Mouse (Mus musculus) intestine, embryonic 16.5 days (tissue): ENCODE data around the gene Phkb. TPM values are rescaled to one million over a fixed set of nuclear protein-coding genes. Genes with fewer than 3 reads are reported as not detected.

ENCODE experiments used
- ATAC-seq: fragments of 200-750 bp; cut with Nextera tagmentation; 2 replicates; pipeline ENCODE4 v1.8.0; 2017; ENCODE audit warnings: moderate TSS enrichment, moderate library complexity
- H3K27ac ChIP-seq: fragments of 300-500 bp; sonication (generic); 2 replicates; pipeline ENCODE4 v1.5.1; 2014; ENCODE audit warnings: mild to moderate bottlenecking, low read length
- H3K27me3 ChIP-seq: fragments of 300-500 bp; sonication (generic); replicated peaks from 2 replicates; pipeline ENCODE4 v1.6.1; 2014; ENCODE audit warnings: low read length, control low read depth, mixed read lengths; ENCODE audit not compliant: control insufficient read depth, insufficient read depth
- H3K36me3 ChIP-seq: fragments of 300-500 bp; sonication (generic); 2 replicates; pipeline ENCODE4 v1.6.1; 2014; ENCODE audit warnings: low read length, control low read depth; ENCODE audit not compliant: control insufficient read depth, insufficient read depth
- H3K4me1 ChIP-seq: fragments of 300-500 bp; sonication (generic); 2 replicates; pipeline ENCODE4 v1.6.1; 2014; ENCODE audit warnings: low read length, control low read depth, mixed read lengths; ENCODE audit not compliant: control insufficient read depth, insufficient read depth
- H3K4me2 ChIP-seq: fragments of 300-500 bp; sonication (generic); 2 replicates; pipeline ENCODE4 v1.6.1; 2014; ENCODE audit warnings: low read depth, low read length, control low read depth
- H3K4me3 ChIP-seq: fragments of 300-500 bp; sonication (generic); 2 replicates; pipeline ENCODE4 v1.5.1; 2014; ENCODE audit warnings: mild to moderate bottlenecking, low read length
- H3K9ac ChIP-seq: fragments of 300-500 bp; sonication (generic); 2 replicates; pipeline ENCODE4 v1.6.1; 2014; ENCODE audit warnings: low read depth, low read length
- H3K9me3 ChIP-seq: fragments of 300-500 bp; sonication (generic); 2 replicates; pipeline ENCODE4 v1.6.1; 2016; ENCODE audit warnings: low read length, control low read depth; ENCODE audit not compliant: control insufficient read depth
- WGBS: fragments of 180-500 bp; shearing (Covaris S2); extraction: QIAGEN DNeasy Blood & Tissue Kit; methylation state at CpG from one replicate; pipeline ENCODE4 v1.1.7; 2014; 5-methylcytosine and 5-hydroxymethylcytosine counted together
- polyA plus RNA-seq: library from polyadenylated mRNA; unstranded; fragments of >200 nt; fragmentation: Nextera tagmentation; extraction: Ambion mirVana; gene quantifications from 2 replicates; pipeline ENCODE4 v1.2.1, GENCODE M21; 2015

The Phkb gene
- polyA plus RNA-seq, 1 experiment from 2014 or later: 26.3 TPM

- Histone ChIP-seq H3K27ac (no peak overlapping the region), H3K4me2 (no peak overlapping the region), H3K4me1 (no peaks in the 10 kb centered on the region), H3K9me3 (no peaks in the 10 kb centered on the region), H3K9ac (no peak overlapping the region), H3K36me3 (no peaks in the 10 kb centered on the region), H3K4me3 (no peak overlapping the region), H3K27me3 (no peaks in the 10 kb centered on the region)
- WGBS: 62% methylated on average over 3 of the region's 3 CpGs
- no peak for ATAC-seq
Measured at GRCm38 (mm10) chr8:85926107-85926506, 85.3 kb downstream of the Phkb start.

DNA sequence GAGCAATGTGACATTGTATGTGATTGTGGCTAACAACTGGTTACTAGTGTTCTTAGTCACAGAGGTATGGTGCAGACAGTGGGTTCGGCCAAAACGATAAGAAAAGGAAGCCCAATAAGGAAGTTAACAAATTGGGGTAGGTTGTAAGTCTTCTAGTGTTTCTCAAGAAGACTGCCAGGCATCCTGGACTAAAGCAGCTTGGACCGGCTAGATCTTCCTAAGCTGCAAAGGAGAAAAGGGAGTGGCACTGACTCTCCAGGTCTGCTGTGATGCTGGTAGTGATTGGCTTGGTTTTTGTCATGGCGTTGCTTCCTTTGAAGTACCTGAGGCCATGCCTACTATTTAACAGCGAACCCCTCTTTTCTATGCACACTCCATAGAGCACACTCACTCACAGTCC, 95.4 kb downstream of the Phkb start:
- Histone ChIP-seq H3K4me2 (no peak overlapping the region), H3K4me1 (no peaks in the 10 kb centered on the region), H3K36me3 (no peaks in the 10 kb centered on the region; the same call in 1 of the 2 replicates), H3K27ac (no peak overlapping the region), H3K4me3 (no peak overlapping the region), H3K9me3 (no peaks in the 10 kb centered on the region), H3K27me3 (no peaks in the 10 kb centered on the region), H3K9ac (no peak overlapping the region)
- no peak for ATAC-seq
- WGBS: 90% methylated on average over 5 of the region's 5 CpGs

GRCm38 (mm10) chr8:85937343-85937742, 96.6 kb downstream of the Phkb start:
- no peak overlapping the region for H3K27ac ChIP-seq
- H3K9ac ChIP-seq: no peak overlapping the region
- H3K4me1 ChIP-seq: no peaks in the 10 kb centered on the region
- 79% methylated on average over 7 of the region's 7 CpGs for WGBS
- H3K4me2 ChIP-seq: no peak overlapping the region
- no peak overlapping the region for H3K4me3 ChIP-seq
- H3K9me3 ChIP-seq: no peaks in the 10 kb centered on the region
- no peak for ATAC-seq
- H3K36me3 ChIP-seq: no peaks in the 10 kb centered on the region; the same call in 1 of the 2 replicates
- H3K27me3 ChIP-seq: no peaks in the 10 kb centered on the region

GRCm38 (mm10) chr8:85944820-85945219, 104.1 kb downstream of the Phkb start:
- Histone ChIP-seq H3K4me2 (no peak overlapping the region), H3K9me3 (no peaks in the 10 kb centered on the region), H3K27ac (no peak overlapping the region), H3K27me3 (no peaks in the 10 kb centered on the region), H3K9ac (no peak overlapping the region), H3K4me3 (no peak overlapping the region), H3K36me3 (no peaks in the 10 kb centered on the region), H3K4me1 (no peaks in the 10 kb centered on the region)
- ATAC-seq: no peak
- WGBS: 98% methylated on average over 5 of the region's 5 CpGs

DNA sequence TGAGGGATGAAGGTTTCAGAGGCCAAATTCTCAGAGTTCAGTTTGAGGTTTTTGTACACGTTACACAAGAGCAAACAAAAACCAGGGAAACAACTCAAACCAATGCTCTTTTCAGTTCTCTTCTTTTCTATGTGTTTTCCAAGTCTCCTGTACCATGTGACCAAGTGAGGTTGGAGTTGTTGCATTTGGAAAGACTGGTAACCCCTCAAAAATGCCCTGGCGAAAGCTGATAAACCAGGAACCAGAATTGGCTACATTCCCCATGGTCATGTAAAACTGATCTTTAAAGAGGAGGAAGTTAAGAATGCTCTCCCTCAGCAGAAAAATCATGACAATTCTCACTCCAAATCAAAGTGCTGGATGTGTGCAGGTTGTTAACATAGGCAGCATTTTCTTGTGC, 117.6 kb downstream of the Phkb start:
- no peak overlapping the region for H3K4me3 ChIP-seq
- no peak overlapping the region for H3K9ac ChIP-seq
- 90% methylated on average over 2 of the region's 2 CpGs for WGBS
- H3K36me3 ChIP-seq: 0 out of 2 replicates have a peak, but pooled peaks cover 3% of the 10 kb centered on the region
- H3K4me2 ChIP-seq: no peak overlapping the region
- H3K9me3 ChIP-seq: no peaks in the 10 kb centered on the region
- H3K27ac ChIP-seq: no peak overlapping the region
- H3K27me3 ChIP-seq: no peaks in the 10 kb centered on the region
- no peak for ATAC-seq
- no peaks in the 10 kb centered on the region for H3K4me1 ChIP-seq

GRCm38 (mm10) chr8:85959880-85960279, 119.1 kb downstream of the Phkb start:
- 0 out of 2 replicates have a peak, but pooled peaks cover 3% of the 10 kb centered on the region for H3K36me3 ChIP-seq
- H3K4me1 ChIP-seq: no peaks in the 10 kb centered on the region
- H3K4me2 ChIP-seq: no peak overlapping the region
- H3K4me3 ChIP-seq: no peak overlapping the region
- no peak overlapping the region for H3K27ac ChIP-seq
- no peak overlapping the region for H3K9ac ChIP-seq
- WGBS: 95% methylated on average over 4 of the region's 4 CpGs
- no peaks in the 10 kb centered on the region for H3K27me3 ChIP-seq
- no peak for ATAC-seq
- H3K9me3 ChIP-seq: no peaks in the 10 kb centered on the region

DNA sequence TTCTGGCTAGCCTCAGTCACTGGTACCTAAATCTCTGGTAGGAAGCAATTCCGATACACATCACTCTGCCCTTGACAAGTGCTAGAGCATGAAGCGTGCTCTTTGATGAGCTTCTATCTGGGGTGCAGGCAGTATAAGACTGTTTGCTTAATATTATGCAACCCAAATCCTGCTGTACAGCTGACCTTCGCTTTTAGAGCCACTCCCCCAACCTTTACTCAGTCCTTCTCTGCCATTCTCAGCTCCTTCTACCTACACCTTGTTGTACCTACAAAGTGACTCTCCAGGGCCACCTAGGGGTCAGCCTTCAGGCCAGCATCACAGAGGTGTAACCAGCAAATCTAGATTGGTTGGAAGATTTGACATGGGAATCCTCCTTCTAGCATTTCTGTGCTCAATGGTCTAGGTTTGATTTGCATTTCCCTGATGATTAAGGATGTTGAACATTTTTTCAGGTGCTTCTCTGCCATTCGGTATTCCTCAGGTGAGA, 136.9 kb downstream of the Phkb start:
- Histone ChIP-seq H3K4me1 (no peaks in the 10 kb centered on the region), H3K9me3 (no peaks in the 10 kb centered on the region), H3K27me3 (no peaks in the 10 kb centered on the region), H3K36me3 (no peaks in the 10 kb centered on the region), H3K4me3 (no peak overlapping the region), H3K9ac (no peak overlapping the region), H3K27ac (no peak overlapping the region), H3K4me2 (no peak overlapping the region)
- WGBS: 84% methylated on average over 4 of the region's 4 CpGs
- peak; percentile 71; the same call in 1 of the 2 replicates for ATAC-seq

DNA sequence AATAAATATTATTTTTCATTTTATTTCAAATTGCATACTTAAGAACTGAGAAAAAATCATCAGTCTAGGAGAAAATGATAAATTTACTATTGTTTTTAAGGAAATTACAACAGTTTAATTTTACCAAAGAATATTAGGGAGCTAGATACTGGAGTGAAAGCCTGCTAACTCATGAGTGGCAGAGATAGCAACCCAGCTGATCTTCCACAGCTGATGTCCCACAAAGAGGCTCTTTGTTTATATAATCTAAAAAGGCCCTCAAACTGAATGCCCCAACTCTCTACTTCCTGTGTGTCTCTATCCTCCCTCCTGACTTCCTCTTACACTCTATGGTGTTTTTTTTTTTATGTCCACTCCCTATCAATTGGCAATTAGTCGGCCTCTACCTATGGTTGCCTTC, 152.2 kb downstream of the Phkb start:
- no peaks in the 10 kb centered on the region for H3K4me1 ChIP-seq
- H3K4me2 ChIP-seq: no peak overlapping the region
- no peaks in the 10 kb centered on the region for H3K27me3 ChIP-seq
- H3K9me3 ChIP-seq: no peaks in the 10 kb centered on the region
- no peaks in the 10 kb centered on the region for H3K36me3 ChIP-seq
- no peak overlapping the region for H3K4me3 ChIP-seq
- WGBS: 84% methylated on average over 1 of the region's 1 CpGs
- H3K27ac ChIP-seq: no peak overlapping the region
- ATAC-seq: no peak
- H3K9ac ChIP-seq: no peak overlapping the region

DNA sequence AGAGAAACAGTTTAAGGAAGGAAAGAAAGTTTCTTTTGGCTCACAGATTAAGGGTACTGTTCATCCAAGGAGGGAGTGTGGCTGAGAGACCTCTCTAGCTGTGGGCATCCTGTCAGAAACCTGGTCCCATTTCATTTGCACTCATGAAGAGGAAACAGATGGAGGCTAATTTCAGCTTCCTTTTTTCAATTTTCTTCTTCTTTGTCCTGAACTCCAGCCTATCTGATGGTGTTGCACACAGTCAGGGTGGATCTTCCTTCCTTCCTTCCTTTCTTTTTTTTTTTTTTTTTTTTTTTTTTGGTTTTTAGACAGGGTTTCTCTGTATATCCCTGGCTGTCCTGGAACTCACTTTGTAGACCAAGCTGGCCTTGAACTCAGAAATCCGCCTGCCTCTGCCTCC, 152.9 kb downstream of the Phkb start:
- ATAC-seq: no peak
- Histone ChIP-seq H3K27me3 (no peaks in the 10 kb centered on the region), H3K4me2 (no peak overlapping the region), H3K4me1 (no peaks in the 10 kb centered on the region), H3K36me3 (no peaks in the 10 kb centered on the region), H3K4me3 (no peak overlapping the region), H3K9me3 (no peaks in the 10 kb centered on the region), H3K27ac (no peak overlapping the region), H3K9ac (no peak overlapping the region)
- WGBS: 93% methylated on average over 1 of the region's 1 CpGs

DNA sequence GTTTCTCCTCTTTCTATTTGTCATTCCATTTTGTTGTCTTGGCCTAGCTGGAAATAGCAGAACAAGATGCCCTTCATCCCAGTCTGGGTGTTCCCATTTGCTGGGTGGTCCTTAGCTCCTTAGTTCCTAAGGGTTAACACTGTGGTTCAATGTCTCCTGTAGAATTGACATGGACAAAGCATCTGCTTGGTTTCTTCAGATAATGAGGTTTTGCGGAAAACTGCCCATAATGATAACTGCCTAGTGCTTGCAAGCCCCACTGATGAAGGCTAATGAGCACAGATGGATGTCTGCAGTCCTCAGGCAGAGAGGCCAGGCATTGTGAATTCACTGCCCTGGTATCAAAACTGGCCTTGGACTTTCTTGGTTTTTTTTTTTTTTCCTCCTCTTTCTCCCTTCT, 155.2 kb downstream of the Phkb start:
- Histone ChIP-seq H3K4me3 (no peak overlapping the region), H3K4me2 (no peak overlapping the region), H3K36me3 (no peaks in the 10 kb centered on the region), H3K27me3 (no peaks in the 10 kb centered on the region), H3K9me3 (no peaks in the 10 kb centered on the region), H3K4me1 (no peaks in the 10 kb centered on the region), H3K9ac (no peak overlapping the region), H3K27ac (no peak overlapping the region)
- whole genome bisulfite sequencing: 83% methylated on average over 1 of the region's 1 CpGs
- no peak for ATAC-seq
